Mouse (Mus musculus): ENCODE results near the gene Cldn1.

- TF ChIP-seq POLR2A (IDR thresholded peaks at IDR 0.05; ENCODE audit: control insufficient read depth, extremely low read depth, insufficient read depth, low read length, poor library complexity) (no peak), CTCF (IDR thresholded peaks at IDR 0.05; ENCODE audit: borderline replicate concordance, control insufficient read depth, extremely low read depth, insufficient read depth, low read length, poor library complexity) (no peak)
These were observed 1.5 kb downstream of the Cldn1 start for GRCm38 (mm10) chr16:26370127-26370526.

Measured in thymus, adult 2 months (tissue).